Mouse (Mus musculus) lung, postnatal 10 days (tissue): ENCODE measurements around the gene Nos1.

Source experiments
- DNase-seq: peaks from one replicate; pipeline ENCODE4 v3.0.0; 2021

The Nos1 gene

GRCm38 (mm10) chr5:117967659-117968069, 186.8 kb downstream of the Nos1 start:
- DNase-seq = no peak

- DNase-seq = no peak
Observed at GRCm38 (mm10) chr5:117969681-117970427, 189.0 kb downstream of the Nos1 start.

GRCm38 (mm10) chr5:117976263-117976656, 195.4 kb downstream of the Nos1 start:
- DNase-seq = no peak

- peak; percentile 98 for DNase-seq
Observed at GRCm38 (mm10) chr5:117976657-117977500, 196.0 kb downstream of the Nos1 start, which contains the start of gene Fbxo21. TSS of gene Fbxo21 (plus strand) at chr5:117976730.

- DNase-seq = peak; percentile 36
Observed at GRCm38 (mm10) chr5:117977501-117978158, 196.8 kb downstream of the Nos1 start.

GRCm38 (mm10) chr5:117978159-117978697, 197.4 kb downstream of the Nos1 start:
- no peak for DNase-seq

- DNase-seq = no peak
Observed at GRCm38 (mm10) chr5:117979082-117979481, 198.2 kb downstream of the Nos1 start.

- DNase-seq = no peak
Observed at GRCm38 (mm10) chr5:117980921-117981320, 200.1 kb downstream of the Nos1 start.

- no peak for DNase-seq
Observed at GRCm38 (mm10) chr5:117981943-117982342, 201.1 kb downstream of the Nos1 start.

GRCm38 (mm10) chr5:117986327-117986726, 205.5 kb downstream of the Nos1 start:
- no peak for DNase-seq

- DNase-seq = no peak
Observed at GRCm38 (mm10) chr5:117987891-117988290, 207.1 kb downstream of the Nos1 start.

- no peak for DNase-seq
Observed at GRCm38 (mm10) chr5:117988367-117988766, 207.5 kb downstream of the Nos1 start.

- no peak for DNase-seq
Observed at GRCm38 (mm10) chr5:117989773-117990172, 208.9 kb downstream of the Nos1 start.

GRCm38 (mm10) chr5:117990957-117991356, 210.1 kb downstream of the Nos1 start:
- DNase-seq = no peak

GRCm38 (mm10) chr5:117993550-117993949, 212.7 kb downstream of the Nos1 start:
- DNase-seq = peak; percentile 8

GRCm38 (mm10) chr5:117995372-117995901, 214.6 kb downstream of the Nos1 start:
- no peak for DNase-seq

- no peak for DNase-seq
Observed at GRCm38 (mm10) chr5:117995911-117996310, 215.1 kb downstream of the Nos1 start.

- DNase-seq = no peak
Observed at GRCm38 (mm10) chr5:117996581-117996980, 215.7 kb downstream of the Nos1 start.

GRCm38 (mm10) chr5:117997434-117997970, 216.7 kb downstream of the Nos1 start:
- no peak for DNase-seq

- DNase-seq = no peak
Observed at GRCm38 (mm10) chr5:117999061-117999460, 218.2 kb downstream of the Nos1 start.

- no peak for DNase-seq
Observed at GRCm38 (mm10) chr5:117999584-117999983, 218.8 kb downstream of the Nos1 start.

- DNase-seq = peak; percentile 72
Observed at GRCm38 (mm10) chr5:118002059-118002458, 221.2 kb downstream of the Nos1 start.
